Mouse (Mus musculus): ENCODE data around the gene Clasp2. TPM values are rescaled to one million over a fixed set of nuclear protein-coding genes. Genes with fewer than 3 reads are reported as not detected.

Clasp2 gene
- total and polyA plus RNA-seq, 2 experiments from 2014 or later = 107 to 242 TPM

DNA sequence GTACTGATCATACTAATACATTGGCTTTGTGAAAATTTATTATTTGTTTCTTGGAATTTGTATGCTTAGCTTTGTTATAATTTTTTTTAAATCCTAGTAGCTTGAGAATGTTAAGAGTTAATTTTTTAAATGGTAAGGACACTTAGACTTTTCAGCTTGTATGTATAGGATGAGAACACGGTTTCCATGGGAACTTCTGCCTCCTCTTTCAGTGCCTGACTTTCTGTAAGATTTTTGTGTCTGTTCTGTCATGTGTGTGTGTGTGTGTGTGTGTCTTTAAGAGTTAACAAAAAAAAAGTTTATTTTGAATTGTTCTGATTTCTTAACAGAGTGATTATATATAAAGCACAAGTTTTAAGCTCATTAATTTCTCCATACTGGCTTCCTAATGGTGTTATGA, 70.1 kb downstream of the Clasp2 start:
- DNase-seq (ENCODE audit: low spot score) (no peak), ATAC-seq (no peak)
- Histone ChIP-seq H3K9ac (replicated peaks; ENCODE audit: low read length) (no peak overlapping the region), H3K27ac (peak overlapping the region; percentile 89; the same call in 1 of the 2 replicates), H3K36me3 (ENCODE audit: insufficient read depth, low read length) (no peaks in the 10 kb centered on the region), H3K27me3 (ENCODE audit: insufficient read depth, low read length) (no peaks in the 10 kb centered on the region), H3K9me3 (ENCODE audit: low read length) (no peaks in the 10 kb centered on the region), H3K4me1 (ENCODE audit: insufficient read depth, low read length) (peaks cover 7% of the 10 kb centered on the region), H3K4me2 (ENCODE audit: low read depth, low read length) (peak overlapping the region; percentile 55), H3K4me3 (ENCODE audit: low read length) (peak overlapping the region; percentile 51; the same call in 1 of the 2 replicates)
- 41% methylated on average over 1 of the region's 1 CpGs for WGBS
- TF ChIP-seq CTCF (IDR thresholded peaks at IDR 0.05; ENCODE audit: low read depth) = no peak

DNA sequence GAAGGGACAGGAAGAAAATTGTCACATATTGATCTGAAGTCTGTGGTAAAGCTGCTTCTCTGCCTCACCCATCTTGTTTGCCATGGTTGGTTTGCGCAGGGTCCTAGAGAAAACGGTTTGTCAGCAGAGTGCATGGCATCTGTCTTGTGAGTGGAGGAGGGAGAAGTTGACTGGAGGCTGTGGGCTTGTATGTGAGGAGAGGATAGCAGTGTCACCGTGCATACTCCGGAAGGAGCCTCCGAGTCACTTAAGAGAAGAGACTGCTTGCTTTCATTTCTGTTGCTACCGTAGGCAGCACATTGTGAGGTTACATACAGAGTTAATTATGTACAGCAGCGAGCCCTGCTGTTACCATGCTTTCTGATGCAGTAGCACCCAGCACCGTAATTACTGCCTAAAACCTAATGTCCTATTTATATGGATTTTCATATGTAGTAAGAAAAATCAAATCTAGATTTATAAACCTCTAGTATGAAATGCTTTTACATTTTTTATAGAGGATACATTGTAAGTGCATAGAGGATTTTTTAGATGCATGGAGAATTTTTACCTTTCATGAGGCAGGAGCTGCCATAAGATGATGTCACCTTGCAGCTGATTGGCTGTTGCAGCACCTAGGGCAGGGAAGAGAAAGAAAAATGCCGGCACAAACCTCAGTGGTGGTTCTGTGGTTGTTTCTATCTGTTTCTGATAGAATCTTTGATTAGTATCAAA, 70.8 kb downstream of the Clasp2 start:
- Histone ChIP-seq H3K4me3 (ENCODE audit: low read length) (peak overlapping the region; percentile 51), H3K36me3 (ENCODE audit: insufficient read depth, low read length) (no peaks in the 10 kb centered on the region), H3K4me2 (ENCODE audit: low read depth, low read length) (peak overlapping the region; percentile 55), H3K9ac (replicated peaks; ENCODE audit: low read length) (peak overlapping the region; percentile 66), H3K9me3 (ENCODE audit: low read length) (no peaks in the 10 kb centered on the region), H3K4me1 (ENCODE audit: insufficient read depth, low read length) (peaks cover 7% of the 10 kb centered on the region), H3K27ac (peak overlapping the region; percentile 89), H3K27me3 (ENCODE audit: insufficient read depth, low read length) (no peaks in the 10 kb centered on the region)
- ATAC-seq (peak; percentile 94), DNase-seq (ENCODE audit: low spot score) (peak; percentile 83)
- 9% methylated on average over 9 of the region's 9 CpGs for WGBS
- no peak for TF ChIP-seq CTCF (IDR thresholded peaks at IDR 0.05; ENCODE audit: low read depth)

DNA sequence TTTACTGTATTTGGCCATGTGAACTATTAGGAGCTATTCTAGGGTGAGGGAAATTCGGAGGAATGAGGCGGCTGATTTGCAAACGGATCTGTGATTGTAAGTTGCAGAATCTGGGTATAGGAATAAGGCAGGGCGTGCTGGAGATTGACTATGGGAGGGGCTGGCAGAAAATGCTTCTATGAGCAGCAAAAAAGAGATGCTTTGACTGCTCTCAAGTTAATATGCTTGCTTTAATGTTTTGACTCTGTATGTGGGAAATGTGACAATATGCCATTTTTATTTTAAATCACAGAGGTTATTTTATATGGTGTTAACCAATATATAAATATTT, 71.4 kb downstream of the Clasp2 start:
- peak overlapping the region; percentile 66 for H3K9ac ChIP-seq (replicated peaks; ENCODE audit: low read length)
- peak overlapping the region; percentile 51 for H3K4me3 ChIP-seq (ENCODE audit: low read length)
- peak overlapping the region; percentile 55 for H3K4me2 ChIP-seq (ENCODE audit: low read depth, low read length)
- no peaks in the 10 kb centered on the region for H3K36me3 ChIP-seq (ENCODE audit: insufficient read depth, low read length)
- peak overlapping the region; percentile 89 for H3K27ac ChIP-seq
- peaks cover 7% of the 10 kb centered on the region for H3K4me1 ChIP-seq (ENCODE audit: insufficient read depth, low read length)
- H3K27me3 ChIP-seq (ENCODE audit: insufficient read depth, low read length) = no peaks in the 10 kb centered on the region
- TF ChIP-seq CTCF (IDR thresholded peaks at IDR 0.05; ENCODE audit: low read depth) = no peak
- no peaks in the 10 kb centered on the region for H3K9me3 ChIP-seq (ENCODE audit: low read length)
- WGBS = 36% methylated on average over 4 of the region's 4 CpGs
- ATAC-seq (peak; percentile 48; the same call in 1 of the 2 replicates), DNase-seq (ENCODE audit: low spot score) (no peak)

DNA sequence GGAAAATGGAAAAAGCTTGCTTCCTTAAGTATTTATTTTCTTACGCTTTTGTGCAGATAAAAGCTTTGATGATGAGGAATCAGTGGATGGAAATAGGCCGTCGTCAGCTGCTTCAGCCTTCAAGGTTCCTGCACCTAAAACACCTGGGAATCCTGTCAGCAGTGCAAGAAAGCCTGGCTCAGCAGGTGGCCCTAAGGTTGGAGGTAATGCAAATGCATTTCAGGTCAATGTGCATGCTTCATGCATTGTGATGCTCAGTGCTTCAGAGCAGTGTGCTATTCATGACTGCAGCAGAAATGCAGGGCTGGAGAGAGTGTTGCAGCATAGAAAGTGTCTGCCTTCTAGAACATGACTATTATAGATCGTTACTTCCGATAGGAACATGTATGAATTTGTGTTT, 71.8 kb downstream of the Clasp2 start:
- DNase-seq (ENCODE audit: low spot score) = peak; percentile 41
- ATAC-seq = no peak
- TF ChIP-seq CTCF (IDR thresholded peaks at IDR 0.05; ENCODE audit: low read depth) = no peak
- H3K9ac ChIP-seq (replicated peaks; ENCODE audit: low read length) = peak overlapping the region; percentile 66
- H3K4me2 ChIP-seq (ENCODE audit: low read depth, low read length) = peak overlapping the region; percentile 55
- peak overlapping the region; percentile 51 for H3K4me3 ChIP-seq (ENCODE audit: low read length)
- WGBS = 47% methylated on average over 5 of the region's 5 CpGs
- H3K36me3 ChIP-seq (ENCODE audit: insufficient read depth, low read length) = no peaks in the 10 kb centered on the region
- no peaks in the 10 kb centered on the region for H3K27me3 ChIP-seq (ENCODE audit: insufficient read depth, low read length)
- H3K27ac ChIP-seq = peak overlapping the region; percentile 56
- H3K9me3 ChIP-seq (ENCODE audit: low read length) = no peaks in the 10 kb centered on the region
- H3K4me1 ChIP-seq (ENCODE audit: insufficient read depth, low read length) = peaks cover 7% of the 10 kb centered on the region

DNA sequence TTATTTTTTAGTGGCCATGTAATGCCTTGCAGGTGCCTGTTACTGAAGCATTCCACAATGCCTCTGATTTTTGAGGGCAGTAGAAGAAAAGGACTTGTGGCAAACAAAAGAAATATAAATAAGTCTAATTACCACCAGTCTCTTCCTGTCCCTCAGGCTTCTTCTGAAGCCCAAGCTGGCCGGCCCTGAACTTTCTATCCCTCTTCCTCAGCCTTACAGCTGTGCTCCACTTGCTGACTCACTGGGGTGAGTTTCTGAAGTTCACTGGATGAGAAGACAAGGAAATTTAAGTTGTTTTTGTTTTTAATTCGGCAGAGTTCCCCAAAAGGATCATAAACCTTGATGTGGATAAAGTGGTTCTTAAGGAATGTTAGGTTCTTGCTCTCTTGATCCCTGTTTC, 74.6 kb downstream of the Clasp2 start:
- Histone ChIP-seq H3K9ac (replicated peaks; ENCODE audit: low read length) (no peak overlapping the region), H3K4me2 (ENCODE audit: low read depth, low read length) (peak overlapping the region; percentile 18; the same call in 1 of the 2 replicates), H3K4me1 (ENCODE audit: insufficient read depth, low read length) (peaks cover 7% of the 10 kb centered on the region), H3K27me3 (ENCODE audit: insufficient read depth, low read length) (no peaks in the 10 kb centered on the region), H3K9me3 (ENCODE audit: low read length) (no peaks in the 10 kb centered on the region), H3K36me3 (ENCODE audit: insufficient read depth, low read length) (no peaks in the 10 kb centered on the region), H3K4me3 (ENCODE audit: low read length) (no peak overlapping the region), H3K27ac (no peak overlapping the region)
- DNase-seq (ENCODE audit: low spot score) (no peak), ATAC-seq (no peak)
- 82% methylated on average over 2 of the region's 2 CpGs for WGBS
- no peak for TF ChIP-seq CTCF (IDR thresholded peaks at IDR 0.05; ENCODE audit: low read depth)

DNA sequence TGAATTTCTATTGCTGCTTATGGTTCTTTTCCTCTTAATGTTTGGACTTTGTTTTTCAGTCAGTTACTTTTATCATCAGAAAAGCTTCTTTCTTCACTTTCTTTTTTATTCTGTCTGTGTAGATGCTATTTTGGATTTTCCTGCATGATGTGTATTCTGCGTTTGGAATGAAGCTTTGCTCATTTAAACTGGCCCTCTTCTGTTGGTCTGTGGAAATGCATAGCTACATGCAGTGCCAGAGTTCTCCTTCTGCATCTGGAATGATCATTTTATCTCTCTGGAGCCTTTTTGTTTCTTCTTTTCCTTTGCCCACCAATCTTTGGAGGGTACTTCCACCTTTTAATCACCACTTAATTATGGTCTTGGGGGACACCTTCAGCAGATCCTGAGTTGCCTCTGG, 80.9 kb downstream of the Clasp2 start:
- WGBS = 26% methylated on average over 1 of the region's 1 CpGs
- no peaks in the 10 kb centered on the region for H3K27me3 ChIP-seq (ENCODE audit: insufficient read depth, low read length)
- no peaks in the 10 kb centered on the region for H3K9me3 ChIP-seq (ENCODE audit: low read length)
- H3K36me3 ChIP-seq (ENCODE audit: insufficient read depth, low read length) = no peaks in the 10 kb centered on the region
- H3K4me1 ChIP-seq (ENCODE audit: insufficient read depth, low read length) = no peaks in the 10 kb centered on the region
- H3K4me2 ChIP-seq (ENCODE audit: low read depth, low read length) = no peak overlapping the region
- no peak overlapping the region for H3K27ac ChIP-seq
- no peak overlapping the region for H3K4me3 ChIP-seq (ENCODE audit: low read length)
- DNase-seq (ENCODE audit: low spot score) = peak; percentile 50
- H3K9ac ChIP-seq (replicated peaks; ENCODE audit: low read length) = no peak overlapping the region
- ATAC-seq = no peak
- peak; percentile 66 for TF ChIP-seq CTCF (IDR thresholded peaks at IDR 0.05; ENCODE audit: low read depth)

DNA sequence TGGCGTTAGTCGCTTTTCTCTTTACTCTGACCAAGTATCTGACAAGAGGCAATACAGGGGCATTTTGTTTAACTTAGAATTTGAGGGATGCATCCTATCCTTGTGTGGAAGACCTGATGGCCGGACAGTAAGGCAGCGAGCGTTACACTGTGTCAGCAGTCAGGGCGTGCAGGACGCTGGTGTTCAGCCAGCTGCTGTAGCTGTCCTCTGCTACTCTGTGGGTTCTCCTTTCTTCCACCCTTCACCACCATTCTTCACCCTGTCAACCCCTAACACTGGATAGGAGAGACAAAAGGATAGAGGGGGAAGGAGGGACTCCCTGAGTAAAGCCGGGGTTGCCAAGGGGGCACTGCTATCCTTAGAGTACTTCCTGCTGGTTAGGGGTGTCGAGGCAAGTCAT, 87.4 kb downstream of the Clasp2 start:
- Histone ChIP-seq H3K9ac (replicated peaks; ENCODE audit: low read length) (no peak overlapping the region), H3K27me3 (ENCODE audit: insufficient read depth, low read length) (no peaks in the 10 kb centered on the region), H3K9me3 (ENCODE audit: low read length) (no peaks in the 10 kb centered on the region), H3K36me3 (ENCODE audit: insufficient read depth, low read length) (no peaks in the 10 kb centered on the region), H3K4me3 (ENCODE audit: low read length) (no peak overlapping the region), H3K4me2 (ENCODE audit: low read depth, low read length) (no peak overlapping the region), H3K4me1 (ENCODE audit: insufficient read depth, low read length) (no peaks in the 10 kb centered on the region), H3K27ac (no peak overlapping the region)
- DNase-seq (ENCODE audit: low spot score) (no peak), ATAC-seq (0 out of 2 replicates have a peak, but pooled peaks have one; percentile 51)
- WGBS = 41% methylated on average over 9 of the region's 9 CpGs
- no peak for TF ChIP-seq CTCF (IDR thresholded peaks at IDR 0.05; ENCODE audit: low read depth)
